Mouse (Mus musculus) midbrain, embryonic 14.5 days (tissue): ENCODE data around the gene Mrpl40. TPM values are rescaled to one million over a fixed set of nuclear protein-coding genes. Genes with fewer than 3 reads are reported as not detected.
"Not testable (repeated sequence)": the region's sequence is repeated elsewhere in the genome, so short reads cannot be mapped to it uniquely, and the experiment has no call there.

Experiments used
- ATAC-seq: fragments of 200-750 bp; cut with Nextera tagmentation; 2 replicates; pipeline ENCODE4 v1.8.0; 2017; ENCODE audit warnings: moderate number of reproducible peaks, moderate library complexity; ENCODE audit not compliant: low FRiP score, low TSS enrichment
- DNase-seq: peaks from one replicate; pipeline ENCODE4 v3.0.0-alpha.2; 2015
- H3K27ac ChIP-seq: fragments of 300-500 bp; sonication (generic); replicated peaks from 2 replicates; pipeline ENCODE4 v1.5.1; 2014; ENCODE audit warnings: mild to moderate bottlenecking, low read depth, low read length, moderate library complexity
- H3K27me3 ChIP-seq: fragments of 300-500 bp; sonication (generic); 2 replicates; pipeline ENCODE4 v1.6.1; 2014; ENCODE audit warnings: low read length, control low read depth, mixed read lengths; ENCODE audit not compliant: control insufficient read depth, insufficient read depth
- H3K36me3 ChIP-seq: fragments of 300-500 bp; sonication (generic); 2 replicates; pipeline ENCODE4 v1.6.1; 2014; ENCODE audit warnings: low read length, control low read depth; ENCODE audit not compliant: control insufficient read depth, insufficient read depth
- H3K4me1 ChIP-seq: fragments of 300-500 bp; sonication (generic); 2 replicates; pipeline ENCODE4 v1.6.1; 2014; ENCODE audit warnings: mild to moderate bottlenecking, antibody characterized with exemption, low read length, control low read depth; ENCODE audit not compliant: control insufficient read depth, insufficient read depth
- H3K4me2 ChIP-seq: fragments of 300-500 bp; sonication (generic); 2 replicates; pipeline ENCODE4 v1.6.1; 2014; ENCODE audit warnings: mild to moderate bottlenecking, low read length, moderate library complexity
- H3K4me3 ChIP-seq: fragments of 300-500 bp; sonication (generic); replicated peaks from 2 replicates; pipeline ENCODE4 v1.5.1; 2014; ENCODE audit warnings: low read depth, low read length
- H3K9ac ChIP-seq: fragments of 300-500 bp; sonication (generic); replicated peaks from 2 replicates; pipeline ENCODE4 v1.6.1; 2014; ENCODE audit warnings: mild to moderate bottlenecking, low read length, moderate library complexity
- H3K9me3 ChIP-seq: fragments of 300-500 bp; sonication (generic); 2 replicates; pipeline ENCODE4 v1.6.1; 2016; ENCODE audit warnings: low read length, control low read depth, mixed read lengths; ENCODE audit not compliant: control insufficient read depth
- WGBS: fragments of 180-500 bp; shearing (Covaris S2); extraction: QIAGEN DNeasy Blood & Tissue Kit; methylation state at CpG from one replicate; pipeline ENCODE4 v1.1.7; 2014; 5-methylcytosine and 5-hydroxymethylcytosine counted together
- polyA plus RNA-seq: library from polyadenylated mRNA; unstranded; fragments of >200 nt; fragmentation: Nextera tagmentation; extraction: Ambion mirVana; gene quantifications from 2 replicates; pipeline ENCODE4 v1.2.1, GENCODE M21; 2014

The Mrpl40 gene
- polyA plus RNA-seq, 1 experiment from 2014 or later, result 55.3 TPM

- Histone ChIP-seq H3K27me3 (no peaks in the 10 kb centered on the region), H3K4me1 (peaks cover 13% of the 10 kb centered on the region), H3K27ac (peak overlapping the region; percentile 95), H3K36me3 (peaks cover 15% of the 10 kb centered on the region), H3K4me2 (peak overlapping the region; percentile 78), H3K4me3 (peak overlapping the region; percentile 88), H3K9ac (peak overlapping the region; percentile 95), H3K9me3 (no peaks in the 10 kb centered on the region)
- ATAC-seq (no peak), DNase-seq (no peak)
- WGBS, result 27% methylated on average over 20 of the region's 20 CpGs
These were observed 1.5 kb upstream of the Mrpl40 start for GRCm38 (mm10) chr16:18878091-18878720.

GRCm38 (mm10) chr16:18877386-18878090, 876 bp upstream of the Mrpl40 start:
- Histone ChIP-seq H3K4me3 (peak overlapping the region; percentile 88), H3K9me3 (no peaks in the 10 kb centered on the region), H3K9ac (peak overlapping the region; percentile 95), H3K27me3 (no peaks in the 10 kb centered on the region), H3K36me3 (peaks cover 22% of the 10 kb centered on the region), H3K4me2 (peak overlapping the region; percentile 78), H3K27ac (peak overlapping the region; percentile 95), H3K4me1 (peaks cover 13% of the 10 kb centered on the region)
- ATAC-seq (peak; percentile 51), DNase-seq (peak; percentile 81)
- under 1% methylated on average over 43 of the region's 43 CpGs for WGBS

GRCm38 (mm10) chr16:18876091-18876441, 596 bp downstream of the Mrpl40 start:
- no peaks in the 10 kb centered on the region for H3K27me3 ChIP-seq
- DNase-seq, result no peak

GRCm38 (mm10) chr16:18870495-18870894, 6.2 kb downstream of the Mrpl40 start:
- H3K27ac ChIP-seq, H3K4me2 ChIP-seq, H3K9ac ChIP-seq, H3K9me3 ChIP-seq, H3K4me1 ChIP-seq, H3K27me3 ChIP-seq, ATAC-seq, DNase-seq, H3K4me3 ChIP-seq: not testable (repeated sequence)
- peaks cover 32% of the 10 kb centered on the region for H3K36me3 ChIP-seq
- 94% methylated on average over 1 of the region's 1 CpGs for WGBS

More at GRCm38 (mm10) chr16:18876091-18876441, 596 bp downstream of the Mrpl40 start:
- H3K4me1 ChIP-seq, result peaks cover 13% of the 10 kb centered on the region
- under 1% methylated on average over 17 of the region's 17 CpGs for WGBS
- peaks cover 35% of the 10 kb centered on the region for H3K36me3 ChIP-seq
- no peaks in the 10 kb centered on the region for H3K9me3 ChIP-seq
- H3K9ac ChIP-seq, result peak overlapping the region; percentile 95
- peak overlapping the region; percentile 78 for H3K4me2 ChIP-seq
- H3K4me3 ChIP-seq, result peak overlapping the region; percentile 88
- no peak for ATAC-seq
- peak overlapping the region; percentile 95 for H3K27ac ChIP-seq

- ATAC-seq, result no peak
- no peak overlapping the region for H3K27ac ChIP-seq
- DNase-seq, result no peak
- H3K9ac ChIP-seq, result no peak overlapping the region
- 73% methylated on average over 1 of the region's 1 CpGs for WGBS
- H3K36me3 ChIP-seq, result no peaks in the 10 kb centered on the region
- H3K27me3 ChIP-seq, result no peaks in the 10 kb centered on the region
- no peak overlapping the region for H3K4me2 ChIP-seq
- no peak overlapping the region for H3K4me3 ChIP-seq
- H3K4me1 ChIP-seq, result no peaks in the 10 kb centered on the region
- no peaks in the 10 kb centered on the region for H3K9me3 ChIP-seq
These were observed 16.5 kb downstream of the Mrpl40 start for GRCm38 (mm10) chr16:18860186-18860585.

- Histone ChIP-seq H3K4me3 (no peak overlapping the region), H3K4me2 (no peak overlapping the region), H3K36me3 (no peaks in the 10 kb centered on the region), H3K27ac (no peak overlapping the region), H3K9me3 (no peaks in the 10 kb centered on the region), H3K27me3 (no peaks in the 10 kb centered on the region), H3K9ac (no peak overlapping the region), H3K4me1 (no peaks in the 10 kb centered on the region)
- peak; percentile 72 for DNase-seq
- no peak for ATAC-seq
These were observed 18.1 kb downstream of the Mrpl40 start for GRCm38 (mm10) chr16:18858551-18858950.

GRCm38 (mm10) chr16:18849521-18850190, 27.0 kb downstream of the Mrpl40 start:
- not testable (repeated sequence) for H3K36me3 ChIP-seq, H3K4me3 ChIP-seq, H3K4me2 ChIP-seq, H3K9me3 ChIP-seq, H3K4me1 ChIP-seq, H3K27me3 ChIP-seq, ATAC-seq, H3K27ac ChIP-seq, H3K9ac ChIP-seq, DNase-seq
- 89% methylated on average over 15 of the region's 17 CpGs for WGBS

GRCm38 (mm10) chr16:18846301-18846820, 30.3 kb downstream of the Mrpl40 start:
- ATAC-seq (no peak), DNase-seq (no peak)
- H3K9me3 ChIP-seq, result no peaks in the 10 kb centered on the region
- no peak overlapping the region for H3K4me2 ChIP-seq
- WGBS, result 89% methylated on average over 15 of the region's 15 CpGs
- H3K36me3 ChIP-seq, result no peaks in the 10 kb centered on the region
- no peak overlapping the region for H3K4me3 ChIP-seq
- no peaks in the 10 kb centered on the region for H3K27me3 ChIP-seq
- H3K27ac ChIP-seq, result no peak overlapping the region
- H3K9ac ChIP-seq, result no peak overlapping the region
- no peaks in the 10 kb centered on the region for H3K4me1 ChIP-seq
